Mouse (Mus musculus) heart, postnatal 10 days (tissue): ENCODE data around the gene Gls. TPM values are rescaled to one million over a fixed set of nuclear protein-coding genes. Genes with fewer than 3 reads are reported as not detected.

Experiments used
- DNase-seq, 2 experiments: peaks; one replicate each; pipeline ENCODE4 v3.0.0; 2021
- intact Hi-C: fragments of 180-260 bp; cut with DNase I; formaldehyde crosslinking; loops from one replicate; pipeline ENCODE4 v1.15.1; 2025
- total RNA-seq, 2 experiments: library from RNA; stranded (reverse); gene quantifications; 2 replicates each; pipeline ENCODE4 v1.2.3; 2021

Gls gene
- total RNA-seq, 2 experiments from 2014 or later: 99.5 to 101 TPM

GRCm38 (mm10) chr1:52248899-52249556 is 16.0 kb upstream of the Gls start:
- intact Hi-C loops: no loop called here

GRCm38 (mm10) chr1:52242270-52242669 is 9.2 kb upstream of the Gls start:
- no peak for DNase-seq
- intact Hi-C loops: no loop called here

More at GRCm38 (mm10) chr1:52248899-52249556, 16.0 kb upstream of the Gls start:
- no peak for DNase-seq

DNA sequence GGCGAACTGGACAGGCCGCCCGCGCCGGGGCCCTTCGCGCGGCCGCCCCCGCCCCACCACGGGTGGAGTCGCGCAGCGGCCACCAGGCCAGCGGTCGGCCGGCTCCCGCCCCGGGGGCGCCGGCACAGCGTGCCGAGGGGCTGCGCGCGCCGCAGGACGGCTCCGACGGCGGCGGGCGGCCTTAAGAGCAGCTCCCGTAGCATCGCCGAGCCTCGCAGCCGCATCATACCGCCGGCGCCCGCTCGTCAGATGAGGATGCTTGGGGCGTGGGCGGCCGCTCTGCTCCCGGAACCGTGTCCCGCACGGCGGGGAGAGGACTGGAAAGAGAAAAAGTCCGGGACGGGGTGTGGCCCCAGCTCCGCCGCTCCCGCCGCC is 279 bp downstream of the Gls start:
- intact Hi-C loops: loop anchor here (5.0 kb wide), 1 partner anchor 85 kb away; no protein-coding TSS in a partner anchor
- DNase-seq: no peak

DNA sequence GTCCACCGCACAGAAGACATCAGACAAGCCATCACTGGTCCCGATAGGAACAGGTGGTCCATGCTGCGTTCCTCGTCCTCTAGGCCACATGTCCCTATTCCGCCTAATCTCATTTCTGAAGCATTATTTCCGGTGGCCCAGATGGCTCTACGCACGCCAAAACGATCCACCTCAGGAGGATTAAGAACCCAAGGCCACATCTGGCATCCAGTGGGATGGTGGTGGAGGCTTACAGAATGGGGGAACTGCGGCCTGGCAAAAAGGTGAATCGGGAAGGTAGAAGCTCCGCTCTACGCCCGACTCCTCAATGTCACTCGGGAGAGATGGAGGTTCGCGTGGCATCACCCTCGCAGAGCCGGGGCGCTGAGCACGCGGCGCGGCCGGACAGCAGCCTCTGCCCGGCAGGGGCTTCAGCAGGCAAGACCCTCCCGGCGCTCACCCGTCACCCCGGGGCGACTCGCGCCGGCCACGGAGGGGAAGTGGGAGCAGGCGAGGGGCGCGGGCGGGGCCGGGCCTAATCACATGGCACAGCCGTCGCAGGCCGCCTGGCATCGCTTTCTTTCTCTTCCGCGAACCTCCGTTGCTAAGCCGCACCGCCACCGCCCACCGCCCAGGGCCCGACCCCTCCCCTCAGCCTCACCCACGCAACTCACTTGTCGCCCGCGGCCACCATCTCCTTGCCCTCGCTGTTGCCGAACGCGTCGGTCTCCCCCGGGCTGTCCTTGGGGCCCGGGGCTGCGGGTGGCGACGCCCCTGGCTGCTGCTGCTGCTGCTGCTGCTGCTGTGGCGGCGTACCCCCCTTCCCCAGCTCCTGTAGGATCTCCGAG is 880 bp downstream of the Gls start:
- intact Hi-C loops: loop anchor here (5.0 kb wide), 1 partner anchor 85 kb away; no protein-coding TSS in a partner anchor
- peak; percentile 74 for DNase-seq

DNA sequence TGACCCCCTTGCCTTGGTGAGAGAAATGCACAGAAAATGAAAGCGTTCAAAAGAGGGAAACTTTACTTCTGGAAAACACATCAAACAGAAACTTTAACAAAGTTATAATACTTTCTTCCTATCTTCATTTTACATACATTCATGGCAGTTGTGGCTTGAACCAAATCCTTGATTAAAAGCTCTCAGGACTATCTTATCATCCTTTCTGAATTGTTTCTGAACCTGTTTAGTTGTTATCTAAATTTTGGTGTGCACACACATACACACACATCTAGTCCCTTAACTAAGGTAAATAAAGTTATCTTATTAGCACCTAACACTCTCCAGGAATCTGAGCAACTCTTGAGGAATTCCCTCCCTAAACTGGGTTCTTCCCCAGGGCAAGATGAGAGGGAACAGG is 2.6 kb downstream of the Gls start:
- intact Hi-C loops: loop anchor here (5.0 kb wide), 1 partner anchor 83 kb away; no protein-coding TSS in a partner anchor

GRCm38 (mm10) chr1:52228178-52228577 is 4.9 kb downstream of the Gls start:
- intact Hi-C loops: loop anchor here (5.0 kb wide), 1 partner anchor 36 kb away; no protein-coding TSS in a partner anchor

More for the DNA sequence above, 2.6 kb downstream of the Gls start:
- no peak for DNase-seq

DNA sequence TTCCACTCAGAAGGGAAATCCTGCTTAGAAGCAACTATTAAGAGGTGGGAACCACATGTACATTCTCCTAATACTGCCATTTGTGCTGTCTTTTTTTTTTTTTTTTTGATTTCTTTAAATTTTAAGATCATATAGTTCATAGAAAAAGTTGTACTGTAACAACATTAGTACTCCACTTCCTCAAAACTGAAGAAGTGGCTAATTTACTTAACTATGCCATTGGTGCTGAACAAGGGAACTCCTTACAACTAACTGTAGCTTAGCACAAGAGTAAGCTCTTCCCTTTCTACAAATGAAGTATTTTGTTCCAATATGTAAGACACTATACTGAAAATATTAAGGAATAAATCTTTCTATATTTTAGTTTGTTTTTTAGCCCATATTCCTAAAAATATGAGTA is 6.6 kb downstream of the Gls start:
- DNase-seq: no peak
- intact Hi-C loops: loop anchor here (5.0 kb wide), 1 partner anchor 34 kb away; no protein-coding TSS in a partner anchor

More at GRCm38 (mm10) chr1:52228178-52228577, 4.9 kb downstream of the Gls start:
- no peak for DNase-seq

- no peak for DNase-seq
- intact Hi-C loops: no loop called here
Observed at GRCm38 (mm10) chr1:52216766-52217165, 16.3 kb downstream of the Gls start.

GRCm38 (mm10) chr1:52182992-52183391 is 50.0 kb downstream of the Gls start:
- intact Hi-C loops: no loop called here
- no peak for DNase-seq

GRCm38 (mm10) chr1:52181994-52182393 is 51.0 kb downstream of the Gls start:
- DNase-seq: no peak
- intact Hi-C loops: no loop called here

DNA sequence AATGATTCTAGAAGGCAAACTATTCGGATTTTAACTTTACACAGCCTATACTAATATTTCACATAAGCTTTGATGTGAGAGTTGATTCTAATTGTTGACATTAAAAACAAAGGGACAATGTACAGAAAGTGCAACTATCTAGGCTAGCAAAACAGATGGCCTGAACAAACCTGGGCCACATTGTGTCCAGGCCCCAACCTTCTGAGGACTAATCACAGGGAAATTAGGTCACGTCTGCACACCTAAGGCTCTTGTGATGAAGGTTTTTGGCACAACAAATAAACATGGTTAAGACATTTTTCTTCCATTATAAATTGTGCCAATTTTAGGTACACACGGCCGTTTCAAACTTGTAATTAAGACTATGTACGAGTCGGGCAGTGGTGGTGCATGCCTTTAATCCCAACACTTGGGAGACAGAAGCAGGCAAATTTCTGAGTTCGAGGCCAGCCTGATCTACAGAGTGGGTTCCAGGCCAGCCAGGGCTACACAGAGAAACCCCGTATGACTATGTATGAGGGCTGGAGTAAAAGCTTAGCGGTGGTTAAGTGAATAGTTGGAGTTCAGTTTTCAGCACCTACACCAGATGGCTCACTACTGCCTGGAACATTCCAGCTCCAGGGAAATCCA is 53.0 kb downstream of the Gls start:
- intact Hi-C loops: no loop called here
- DNase-seq: no peak

- DNase-seq: no peak
- intact Hi-C loops: no loop called here
Observed at GRCm38 (mm10) chr1:52176999-52177398, 56.0 kb downstream of the Gls start.

GRCm38 (mm10) chr1:52175983-52176382 is 57.0 kb downstream of the Gls start:
- intact Hi-C loops: no loop called here
- DNase-seq: no peak

DNA sequence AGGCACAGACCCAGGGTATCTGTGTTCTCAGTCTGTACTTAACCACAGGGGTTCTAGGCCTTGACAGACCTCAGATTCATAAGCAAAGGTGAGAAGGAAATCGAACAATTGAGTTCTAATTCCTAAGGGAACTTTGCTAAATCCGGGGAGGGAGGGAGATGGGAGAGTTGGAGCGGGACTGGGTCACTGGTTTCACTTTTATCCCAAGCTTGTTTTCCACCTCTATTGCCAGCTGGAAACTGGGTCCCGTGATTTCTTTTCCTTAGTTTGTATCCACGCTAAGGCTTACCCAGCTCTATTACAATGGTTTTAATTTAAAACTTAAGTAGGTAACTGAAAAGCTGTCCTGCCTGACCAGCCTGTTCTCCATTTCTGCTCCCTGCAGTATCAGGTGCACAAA is 57.7 kb downstream of the Gls start:
- intact Hi-C loops: no loop called here
- no peak for DNase-seq

DNA sequence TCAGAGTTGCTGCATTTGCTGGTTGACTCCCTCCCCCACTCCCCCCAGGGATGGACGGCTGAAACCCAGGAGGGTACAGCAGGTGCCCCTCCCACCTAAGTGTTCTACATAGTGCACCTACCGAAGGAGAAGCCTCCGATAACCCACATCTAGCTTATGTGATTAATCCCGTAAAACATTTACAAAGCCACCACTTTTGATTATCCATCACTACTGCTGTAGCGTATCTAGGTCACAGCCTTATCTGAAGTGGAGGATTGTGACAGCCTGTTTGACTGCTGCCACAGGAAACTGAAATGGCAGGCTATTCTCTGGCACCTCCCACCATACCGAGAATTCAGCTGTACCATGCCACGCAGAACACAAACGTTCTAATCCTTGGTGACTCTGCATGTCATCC is 61.8 kb downstream of the Gls start:
- DNase-seq: no peak
- intact Hi-C loops: no loop called here

GRCm38 (mm10) chr1:52170747-52171146 is 62.3 kb downstream of the Gls start:
- intact Hi-C loops: no loop called here
- no peak for DNase-seq

- intact Hi-C loops: no loop called here
Observed at GRCm38 (mm10) chr1:52170057-52170456, 63.0 kb downstream of the Gls start.

GRCm38 (mm10) chr1:52166652-52167220 is 66.3 kb downstream of the Gls start:
- DNase-seq: peak; percentile 51 to 57
- intact Hi-C loops: no loop called here

More at GRCm38 (mm10) chr1:52170057-52170456, 63.0 kb downstream of the Gls start:
- peak in 1 of 2 experiments; percentile 46 for DNase-seq

DNA sequence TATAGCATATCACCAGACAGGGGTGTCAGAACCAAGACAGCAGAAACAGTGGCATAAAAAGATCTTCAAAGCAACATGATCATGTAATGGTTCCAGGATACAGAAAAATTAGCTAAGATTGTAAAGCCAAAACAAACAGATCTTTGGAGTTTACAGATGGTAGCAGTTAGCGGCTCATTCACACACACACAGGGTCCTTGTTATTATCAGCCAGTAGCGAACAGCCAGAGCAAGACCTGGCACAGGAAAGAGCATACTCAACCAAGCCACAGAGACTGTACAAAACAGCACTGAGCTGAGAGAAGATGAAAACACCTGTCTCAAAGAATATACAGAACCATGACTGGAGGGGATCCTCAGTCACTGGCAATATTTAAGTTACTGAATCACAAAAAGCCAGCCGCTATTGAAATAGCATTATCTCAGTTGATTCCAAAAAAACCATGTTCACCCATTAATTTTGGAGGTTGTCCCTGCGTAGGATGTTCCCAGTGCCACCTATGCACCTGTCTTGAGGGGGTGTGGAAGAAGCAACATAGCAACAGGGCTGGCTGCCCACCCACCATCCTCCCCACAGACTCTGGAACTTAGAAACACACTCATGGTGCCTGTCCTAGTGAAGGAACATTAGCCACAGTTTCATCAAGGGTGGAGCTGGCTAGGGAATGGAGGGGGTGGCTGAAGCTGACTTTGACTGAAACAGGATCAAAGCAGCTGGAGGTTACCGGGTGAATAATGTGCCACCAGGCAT is 69.2 kb downstream of the Gls start:
- intact Hi-C loops: no loop called here
- no peak for DNase-seq

- DNase-seq: no peak
- intact Hi-C loops: no loop called here
Observed at GRCm38 (mm10) chr1:52161151-52161550, 71.9 kb downstream of the Gls start.
